Mouse (Mus musculus) lung, embryonic 15.5 days (tissue): ENCODE data around the gene Rgs6. TPM values are rescaled to one million over a fixed set of nuclear protein-coding genes. Genes with fewer than 3 reads are reported as not detected.

Source experiments
- ATAC-seq: fragments of 200-750 bp; cut with Nextera tagmentation; 2 replicates; pipeline ENCODE4 v1.8.0; 2017; ENCODE audit warnings: moderate number of reproducible peaks, borderline replicate concordance; ENCODE audit not compliant: low FRiP score, low TSS enrichment; ENCODE audit errors: extremely low read depth
- H3K27ac ChIP-seq: fragments of 300-500 bp; sonication (generic); 2 replicates; pipeline ENCODE4 v1.5.1; 2015; ENCODE audit warnings: moderate library complexity, mild to moderate bottlenecking, inconsistent platforms
- H3K27me3 ChIP-seq: fragments of 300-500 bp; sonication (generic); 2 replicates; pipeline ENCODE4 v1.6.1; 2015; ENCODE audit warnings: inconsistent platforms
- H3K36me3 ChIP-seq: fragments of 300-500 bp; sonication (generic); 2 replicates; pipeline ENCODE4 v1.6.1; 2015; ENCODE audit warnings: inconsistent platforms
- H3K4me1 ChIP-seq: fragments of 300-500 bp; sonication (generic); 2 replicates; pipeline ENCODE4 v1.6.1; 2015; ENCODE audit warnings: inconsistent platforms
- H3K4me2 ChIP-seq: fragments of 300-500 bp; sonication (generic); 2 replicates; pipeline ENCODE4 v1.6.1; 2015; ENCODE audit warnings: inconsistent platforms, mild to moderate bottlenecking, moderate library complexity
- H3K4me3 ChIP-seq: fragments of 300-500 bp; sonication (generic); 2 replicates; pipeline ENCODE4 v1.5.1; 2015; ENCODE audit warnings: mild to moderate bottlenecking, inconsistent platforms
- H3K9ac ChIP-seq: fragments of 300-500 bp; sonication (generic); 2 replicates; pipeline ENCODE4 v1.6.1; 2015; ENCODE audit warnings: inconsistent platforms
- H3K9me3 ChIP-seq: fragments of 300-500 bp; sonication (generic); 2 replicates; pipeline ENCODE4 v1.6.1; 2016; ENCODE audit warnings: inconsistent platforms
- WGBS: fragments of 180-500 bp; shearing (Covaris S2); methylation state at CpG from one replicate; pipeline ENCODE4 v1.1.7; 2015; 5-methylcytosine and 5-hydroxymethylcytosine counted together
- polyA plus RNA-seq: library from polyadenylated mRNA; unstranded; fragments of >200 nt; fragmentation: Nextera tagmentation; extraction: Ambion mirVana; gene quantifications from 2 replicates; pipeline ENCODE4 v1.2.1, GENCODE M21; 2015

Gene Rgs6
- polyA plus RNA-seq, 1 experiment from 2014 or later = 4.0 TPM

DNA sequence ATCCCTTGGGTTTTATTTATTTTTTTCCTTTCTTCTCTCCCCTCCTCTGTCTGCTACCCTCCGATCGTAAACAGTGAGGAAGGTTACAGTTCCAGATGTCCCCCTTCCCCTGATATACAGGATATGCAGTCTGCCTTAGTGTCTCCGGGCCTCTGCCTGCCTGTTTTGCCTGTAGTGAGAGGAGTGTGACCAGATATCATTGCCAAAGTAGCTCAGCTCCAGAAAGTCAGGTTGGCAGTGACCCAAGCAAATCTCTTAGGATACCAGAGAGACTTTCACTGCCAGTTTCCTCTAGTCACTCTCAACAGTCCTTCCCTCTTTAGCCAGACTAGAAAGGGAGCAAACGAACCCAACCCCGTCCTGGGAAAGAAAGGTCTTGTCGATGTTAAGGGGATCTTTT is 545.7 kb downstream of the Rgs6 start:
- H3K4me1 ChIP-seq = peaks cover 10% of the 10 kb centered on the region
- peak overlapping the region; percentile 18; the same call in 1 of the 2 replicates for H3K27ac ChIP-seq
- 0 out of 2 replicates have a peak, but pooled peaks have one; percentile 23 for ATAC-seq
- no peaks in the 10 kb centered on the region for H3K36me3 ChIP-seq
- H3K9me3 ChIP-seq = no peaks in the 10 kb centered on the region
- 25% methylated on average over 6 of the region's 6 CpGs for WGBS
- H3K27me3 ChIP-seq = no peaks in the 10 kb centered on the region
- H3K4me3 ChIP-seq = no peak overlapping the region
- H3K9ac ChIP-seq = no peak overlapping the region
- H3K4me2 ChIP-seq = no peak overlapping the region

DNA sequence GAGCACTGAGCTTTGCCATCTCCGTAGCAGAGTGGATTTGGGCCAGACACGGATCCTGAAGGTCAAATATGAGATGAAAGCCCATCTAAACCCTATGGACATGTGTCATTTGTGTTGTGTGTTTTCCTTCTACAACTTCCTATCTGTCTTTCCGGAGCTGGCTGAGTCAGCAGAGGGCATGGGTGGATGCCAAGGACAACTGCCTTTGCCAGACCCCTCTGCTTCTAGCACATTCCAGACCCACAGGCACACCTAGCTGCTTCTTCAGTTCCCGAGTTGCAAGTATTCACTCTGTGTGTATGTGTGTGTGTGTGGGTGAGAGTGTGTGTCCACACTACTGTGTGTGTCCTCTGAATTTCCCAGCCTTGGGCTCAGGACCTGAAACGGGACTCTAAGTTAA is 547.9 kb downstream of the Rgs6 start:
- Histone ChIP-seq H3K27ac (no peak overlapping the region), H3K9ac (no peak overlapping the region), H3K4me1 (peaks cover 10% of the 10 kb centered on the region), H3K9me3 (no peaks in the 10 kb centered on the region), H3K4me2 (no peak overlapping the region), H3K4me3 (no peak overlapping the region), H3K27me3 (no peaks in the 10 kb centered on the region), H3K36me3 (no peaks in the 10 kb centered on the region)
- 68% methylated on average over 5 of the region's 5 CpGs for WGBS
- no peak for ATAC-seq

DNA sequence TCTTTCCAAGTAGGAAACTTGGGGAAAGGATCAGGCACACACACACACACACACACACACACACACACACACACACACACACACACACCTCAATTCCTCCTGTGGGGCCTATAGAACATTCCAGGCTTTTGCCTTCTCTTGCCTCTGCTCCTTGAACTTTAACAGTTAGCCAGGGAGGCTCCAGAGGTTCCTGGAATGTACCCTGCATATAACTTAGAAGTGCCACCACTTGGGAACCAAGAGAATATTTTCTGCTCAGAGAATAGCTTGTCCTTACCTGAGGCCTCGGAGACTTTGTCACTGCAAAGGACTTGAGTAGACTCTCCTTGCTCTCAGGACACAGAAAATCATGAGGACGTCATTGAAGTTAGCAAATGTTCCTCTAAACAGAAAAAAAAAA is 548.4 kb downstream of the Rgs6 start:
- no peaks in the 10 kb centered on the region for H3K9me3 ChIP-seq
- 67% methylated on average over 2 of the region's 2 CpGs for WGBS
- H3K27me3 ChIP-seq = no peaks in the 10 kb centered on the region
- H3K9ac ChIP-seq = no peak overlapping the region
- H3K4me2 ChIP-seq = no peak overlapping the region
- H3K4me3 ChIP-seq = no peak overlapping the region
- ATAC-seq = no peak
- no peak overlapping the region for H3K27ac ChIP-seq
- no peaks in the 10 kb centered on the region for H3K36me3 ChIP-seq
- peaks cover 13% of the 10 kb centered on the region for H3K4me1 ChIP-seq

DNA sequence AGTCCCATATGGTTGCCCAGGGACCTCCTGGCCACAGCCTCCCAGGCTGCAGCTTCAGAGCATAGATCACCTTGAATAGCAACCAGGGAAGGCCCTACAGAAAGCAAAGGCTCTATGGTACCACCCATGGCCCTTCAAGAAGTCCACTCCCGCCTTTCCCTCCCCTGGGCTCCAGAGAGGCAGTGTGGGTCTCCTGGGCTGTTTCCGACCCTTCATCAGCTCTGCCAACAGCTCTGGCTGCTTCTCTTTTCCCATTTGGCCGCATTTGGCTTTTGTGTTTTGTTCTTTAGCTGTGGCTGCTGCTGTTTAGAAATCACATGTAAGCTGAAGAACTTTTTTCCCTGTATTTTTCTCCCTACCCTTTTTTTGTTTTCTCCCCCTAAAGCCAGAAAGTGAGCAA is 548.9 kb downstream of the Rgs6 start:
- Histone ChIP-seq H3K27me3 (no peaks in the 10 kb centered on the region), H3K27ac (no peak overlapping the region), H3K4me1 (peaks cover 13% of the 10 kb centered on the region), H3K4me3 (no peak overlapping the region), H3K36me3 (no peaks in the 10 kb centered on the region), H3K9me3 (no peaks in the 10 kb centered on the region), H3K9ac (no peak overlapping the region), H3K4me2 (no peak overlapping the region)
- 57% methylated on average over 3 of the region's 3 CpGs for WGBS
- no peak for ATAC-seq

DNA sequence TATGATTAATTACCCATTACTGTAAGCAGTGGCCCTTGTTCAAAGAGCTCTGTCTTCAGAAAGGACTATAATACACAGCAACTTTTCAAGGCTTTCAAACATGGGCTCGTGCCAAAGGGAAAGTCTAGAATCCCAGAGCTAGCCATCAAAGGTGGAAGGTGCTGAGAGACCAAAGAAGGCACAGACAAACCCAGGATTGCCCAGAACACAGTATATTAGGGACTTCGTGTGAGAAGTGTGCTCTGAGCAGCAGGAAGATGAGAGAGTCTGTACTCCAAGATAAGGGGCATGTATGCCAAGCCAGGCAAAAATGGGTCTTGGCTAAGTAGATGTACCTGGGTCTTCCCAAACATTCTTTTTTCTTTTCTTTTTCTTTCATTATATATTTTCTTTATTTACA is 553.1 kb downstream of the Rgs6 start:
- Histone ChIP-seq H3K9me3 (no peaks in the 10 kb centered on the region), H3K36me3 (no peaks in the 10 kb centered on the region), H3K4me1 (0 out of 2 replicates have a peak, but pooled peaks cover 3% of the 10 kb centered on the region), H3K4me3 (no peak overlapping the region), H3K27me3 (no peaks in the 10 kb centered on the region), H3K27ac (no peak overlapping the region), H3K9ac (no peak overlapping the region), H3K4me2 (no peak overlapping the region)
- WGBS = 16% methylated on average over 2 of the region's 2 CpGs
- ATAC-seq = no peak

DNA sequence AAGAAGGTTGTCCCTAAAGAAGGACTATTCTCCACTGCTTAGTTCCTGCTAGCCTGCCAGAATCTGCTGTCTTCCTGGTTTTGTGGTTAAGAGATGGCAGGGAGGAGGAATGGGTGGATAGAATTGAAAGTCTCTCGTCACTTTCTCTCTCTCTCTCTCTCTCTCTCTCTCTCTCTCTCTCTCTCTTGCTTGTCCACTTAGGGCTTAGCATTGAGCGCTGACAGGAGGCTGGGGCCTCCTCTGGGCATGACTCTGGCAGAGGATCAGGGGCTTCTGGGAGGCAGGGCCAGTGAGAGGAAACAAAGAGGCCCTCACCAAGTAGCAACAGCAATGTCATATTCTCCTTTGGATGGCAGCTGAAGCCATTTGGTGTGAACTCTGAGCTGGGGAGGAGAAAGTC is 554.4 kb downstream of the Rgs6 start:
- 0 out of 2 replicates have a peak, but pooled peaks cover 3% of the 10 kb centered on the region for H3K4me1 ChIP-seq
- no peak for ATAC-seq
- no peaks in the 10 kb centered on the region for H3K27me3 ChIP-seq
- no peak overlapping the region for H3K4me2 ChIP-seq
- H3K27ac ChIP-seq = no peak overlapping the region
- whole genome bisulfite sequencing = 29% methylated on average over 2 of the region's 2 CpGs
- H3K9me3 ChIP-seq = no peaks in the 10 kb centered on the region
- H3K9ac ChIP-seq = no peak overlapping the region
- H3K4me3 ChIP-seq = no peak overlapping the region
- H3K36me3 ChIP-seq = no peaks in the 10 kb centered on the region

DNA sequence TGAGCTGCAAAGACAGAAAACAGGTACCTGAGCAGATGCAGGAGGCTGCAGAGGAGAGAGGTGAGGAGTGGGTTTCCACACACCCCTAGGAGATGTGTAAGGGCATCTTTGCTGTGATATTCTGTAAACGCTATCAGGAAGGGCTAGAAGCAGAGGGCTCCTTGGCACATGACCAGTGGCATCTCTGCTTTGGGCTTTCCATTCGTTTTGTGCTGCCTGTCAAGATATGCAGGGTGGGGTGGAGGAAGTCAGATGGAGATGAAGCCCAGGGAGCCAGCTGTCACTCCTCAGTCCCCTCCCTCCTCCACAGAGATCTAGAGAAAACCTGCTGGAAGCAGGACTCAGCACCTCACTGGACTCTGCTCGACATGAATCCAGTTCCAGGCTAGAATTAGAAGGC is 555.0 kb downstream of the Rgs6 start:
- Histone ChIP-seq H3K9ac (no peak overlapping the region), H3K27me3 (no peaks in the 10 kb centered on the region), H3K4me1 (0 out of 2 replicates have a peak, but pooled peaks cover 3% of the 10 kb centered on the region), H3K9me3 (no peaks in the 10 kb centered on the region), H3K4me2 (no peak overlapping the region), H3K4me3 (no peak overlapping the region), H3K27ac (no peak overlapping the region), H3K36me3 (no peaks in the 10 kb centered on the region)
- ATAC-seq = no peak
- 39% methylated on average over 3 of the region's 3 CpGs for WGBS

DNA sequence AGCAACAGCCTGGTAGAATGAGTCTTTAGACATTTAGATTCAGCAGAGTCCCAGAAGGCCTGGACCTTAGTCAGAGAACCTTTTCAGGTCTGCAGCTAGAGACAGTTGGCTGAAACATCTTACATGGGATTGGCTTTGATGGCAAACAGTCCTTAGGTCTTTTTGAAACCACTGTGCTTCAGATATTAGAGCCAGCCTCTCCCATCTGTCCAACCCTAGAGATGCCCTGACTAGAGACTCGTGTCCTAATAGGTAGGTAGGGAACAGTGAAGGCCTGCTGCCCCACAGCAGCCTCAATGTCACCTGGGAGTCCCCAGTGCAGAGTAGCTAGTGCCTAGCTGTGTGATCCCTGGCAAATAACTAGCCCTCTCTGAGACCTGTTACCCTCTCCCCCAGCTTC is 555.5 kb downstream of the Rgs6 start:
- no peaks in the 10 kb centered on the region for H3K9me3 ChIP-seq
- ATAC-seq = no peak
- H3K27me3 ChIP-seq = no peaks in the 10 kb centered on the region
- no peak overlapping the region for H3K27ac ChIP-seq
- no peak overlapping the region for H3K4me3 ChIP-seq
- H3K4me2 ChIP-seq = no peak overlapping the region
- H3K9ac ChIP-seq = no peak overlapping the region
- H3K4me1 ChIP-seq = 0 out of 2 replicates have a peak, but pooled peaks cover 3% of the 10 kb centered on the region
- no peaks in the 10 kb centered on the region for H3K36me3 ChIP-seq
- WGBS = 79% methylated on average over 1 of the region's 1 CpGs

DNA sequence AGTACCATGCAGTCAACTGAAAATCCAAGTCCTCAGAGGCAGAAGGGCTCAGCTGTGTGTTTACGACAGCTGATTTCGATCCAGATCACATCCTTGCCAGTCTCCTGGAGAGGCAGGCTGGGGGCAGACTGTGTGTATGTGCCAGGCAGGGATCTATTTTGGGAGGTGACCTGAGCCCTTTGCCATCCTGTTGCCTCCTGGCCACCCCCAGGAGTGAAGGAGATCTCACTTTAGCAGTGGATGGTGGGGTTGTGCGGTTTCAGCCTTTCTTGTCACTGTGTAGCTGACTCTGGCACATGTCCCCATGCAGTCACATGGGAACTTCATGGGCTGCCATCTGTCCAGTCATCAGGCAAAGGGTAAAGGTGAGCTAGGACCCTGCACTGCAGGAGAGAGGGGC is 557.0 kb downstream of the Rgs6 start:
- H3K4me1 ChIP-seq = 0 out of 2 replicates have a peak, but pooled peaks cover 3% of the 10 kb centered on the region
- no peak overlapping the region for H3K27ac ChIP-seq
- H3K9me3 ChIP-seq = no peaks in the 10 kb centered on the region
- ATAC-seq = no peak
- H3K27me3 ChIP-seq = no peaks in the 10 kb centered on the region
- no peak overlapping the region for H3K4me2 ChIP-seq
- 76% methylated on average over 3 of the region's 3 CpGs for WGBS
- H3K36me3 ChIP-seq = no peaks in the 10 kb centered on the region
- H3K4me3 ChIP-seq = no peak overlapping the region
- no peak overlapping the region for H3K9ac ChIP-seq

DNA sequence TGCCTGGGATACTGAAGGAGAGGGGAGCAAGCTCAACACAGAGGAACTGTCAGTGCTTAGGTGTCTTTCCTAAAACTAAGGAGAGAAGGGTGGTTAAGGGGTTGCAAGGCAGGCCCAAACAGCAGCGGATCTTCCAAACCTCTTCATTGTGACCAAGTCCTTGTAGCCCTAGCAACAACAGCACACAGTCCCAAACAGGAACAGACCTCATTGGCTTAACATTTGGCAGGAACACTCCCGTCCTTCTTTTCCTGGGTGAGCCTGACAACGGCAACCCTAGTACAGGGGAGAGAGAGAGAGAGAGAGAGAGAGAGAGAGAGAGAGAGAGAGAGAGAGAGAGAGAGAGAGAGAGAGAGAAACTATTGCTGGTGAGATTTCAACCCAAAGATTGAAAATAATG is 557.8 kb downstream of the Rgs6 start:
- no peak overlapping the region for H3K27ac ChIP-seq

DNA sequence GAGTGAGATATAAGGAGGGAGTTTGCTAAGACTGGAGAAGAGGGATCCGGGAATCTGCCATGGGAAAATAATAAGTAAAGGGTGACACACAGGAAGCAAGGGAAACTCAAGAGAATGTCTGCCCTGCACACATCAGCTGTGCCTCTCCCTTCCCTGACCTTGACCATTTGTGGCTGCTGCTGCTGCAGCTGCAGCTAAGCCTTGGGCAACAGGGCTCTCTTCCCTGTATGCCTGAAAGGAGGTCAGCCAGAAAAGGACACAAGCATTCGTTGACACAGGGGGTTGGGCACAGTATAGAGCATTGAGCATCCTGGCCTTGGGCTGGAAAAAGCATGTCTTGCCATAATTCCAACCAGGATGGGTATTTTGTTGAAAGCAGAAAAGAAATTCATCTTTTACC is 558.8 kb downstream of the Rgs6 start:
- H3K9me3 ChIP-seq = no peaks in the 10 kb centered on the region
- H3K36me3 ChIP-seq = no peaks in the 10 kb centered on the region
- no peak overlapping the region for H3K9ac ChIP-seq
- ATAC-seq = no peak
- WGBS = 53% methylated on average over 2 of the region's 2 CpGs
- no peak overlapping the region for H3K27ac ChIP-seq
- H3K27me3 ChIP-seq = no peaks in the 10 kb centered on the region
- H3K4me1 ChIP-seq = no peaks in the 10 kb centered on the region
- no peak overlapping the region for H3K4me3 ChIP-seq
- H3K4me2 ChIP-seq = no peak overlapping the region

More for the DNA sequence above, 557.8 kb downstream of the Rgs6 start:
- H3K4me1 ChIP-seq = 0 out of 2 replicates have a peak, but pooled peaks cover 3% of the 10 kb centered on the region
- WGBS = 43% methylated on average over 3 of the region's 3 CpGs
- H3K4me2 ChIP-seq = no peak overlapping the region
- H3K9ac ChIP-seq = no peak overlapping the region
- no peak overlapping the region for H3K4me3 ChIP-seq
- no peaks in the 10 kb centered on the region for H3K9me3 ChIP-seq
- H3K36me3 ChIP-seq = no peaks in the 10 kb centered on the region
- H3K27me3 ChIP-seq = no peaks in the 10 kb centered on the region
- ATAC-seq = no peak

DNA sequence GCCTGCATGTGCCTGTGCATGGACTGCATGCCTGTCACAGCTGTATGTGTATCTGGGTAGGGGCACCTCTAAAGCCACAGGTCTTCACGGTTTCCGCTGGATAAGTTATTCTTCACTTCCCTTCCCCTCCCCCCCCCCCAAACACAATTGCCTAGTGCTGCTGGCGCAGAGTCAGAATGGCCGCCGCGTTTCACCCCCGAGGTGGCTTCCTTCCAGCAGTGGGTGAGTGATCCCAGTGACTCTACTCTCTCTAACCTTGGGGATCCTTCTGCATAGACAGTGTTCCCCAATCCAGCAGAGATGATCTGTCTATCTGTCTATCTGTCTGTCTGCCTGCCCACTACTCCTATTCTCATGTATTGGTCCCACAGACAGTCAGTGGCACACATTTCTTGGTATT is 561.9 kb downstream of the Rgs6 start:
- Histone ChIP-seq H3K27ac (no peak overlapping the region), H3K27me3 (no peaks in the 10 kb centered on the region), H3K9ac (no peak overlapping the region), H3K4me2 (no peak overlapping the region), H3K9me3 (no peaks in the 10 kb centered on the region), H3K36me3 (no peaks in the 10 kb centered on the region), H3K4me1 (no peaks in the 10 kb centered on the region), H3K4me3 (no peak overlapping the region)
- no peak for ATAC-seq
- 73% methylated on average over 7 of the region's 7 CpGs for WGBS

DNA sequence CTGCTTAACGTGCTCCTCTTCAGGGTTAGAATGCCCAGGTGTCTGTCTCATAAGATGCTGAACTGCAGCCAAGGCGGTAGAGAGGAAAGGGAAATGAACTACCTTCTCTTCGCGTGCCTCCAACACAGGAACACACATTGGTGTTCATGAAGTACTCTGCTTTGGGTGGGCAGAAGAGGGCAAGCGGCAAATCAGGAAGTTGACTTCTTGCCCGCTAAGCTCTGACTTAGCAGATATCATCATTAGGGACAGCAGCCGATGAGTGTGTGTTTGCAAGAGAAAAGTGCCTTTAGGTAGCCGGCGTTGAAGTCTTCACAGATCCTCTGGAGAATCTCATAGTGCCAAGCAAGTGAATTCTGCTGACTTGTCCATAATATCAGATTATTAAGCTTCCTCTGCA is 562.7 kb downstream of the Rgs6 start:
- H3K4me2 ChIP-seq = no peak overlapping the region
- no peaks in the 10 kb centered on the region for H3K36me3 ChIP-seq
- H3K9ac ChIP-seq = no peak overlapping the region
- no peaks in the 10 kb centered on the region for H3K4me1 ChIP-seq
- 88% methylated on average over 9 of the region's 9 CpGs for WGBS
- no peak for ATAC-seq
- H3K4me3 ChIP-seq = no peak overlapping the region
- no peaks in the 10 kb centered on the region for H3K9me3 ChIP-seq
- no peak overlapping the region for H3K27ac ChIP-seq
- no peaks in the 10 kb centered on the region for H3K27me3 ChIP-seq
